Mouse (Mus musculus): ENCODE measurements around the gene Hist1h2ap.
A peak's percentile ranks its signal among the peaks of the same experiment; 100 is the strongest.
"Not testable (repeated sequence)": the region's sequence is repeated elsewhere in the genome, so short reads cannot be mapped to it uniquely, and the experiment has no call there.

Hist1h2ap gene

DNA sequence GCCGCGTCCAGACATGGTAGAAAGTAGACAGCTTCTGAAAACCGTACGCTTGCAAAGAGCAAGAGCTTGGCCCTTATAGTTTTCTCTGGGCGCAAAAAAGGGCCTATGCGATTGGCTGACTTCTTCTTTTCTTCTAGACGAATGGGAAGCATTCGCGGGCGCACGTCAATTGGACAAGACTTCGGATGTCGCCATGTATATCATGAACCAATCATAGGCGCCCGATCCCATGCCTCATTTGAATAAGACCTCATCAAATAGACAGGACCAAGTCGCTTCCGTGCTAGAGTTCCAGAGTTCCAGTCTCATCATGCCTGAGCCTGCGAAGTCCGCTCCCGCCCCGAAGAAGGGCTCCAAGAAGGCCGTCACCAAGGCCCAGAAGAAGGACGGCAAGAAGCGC, at the start of gene Hist1h2ap, which contains the start of gene Hist1h2br:
Hist1h2ap (minus strand) TSS at position 47 of the 400 bp plus-strand sequence.
Hist1h2br (plus strand) TSS at position 283 of the 400 bp plus-strand sequence.
- not testable (repeated sequence) for DNase-seq

DNA sequence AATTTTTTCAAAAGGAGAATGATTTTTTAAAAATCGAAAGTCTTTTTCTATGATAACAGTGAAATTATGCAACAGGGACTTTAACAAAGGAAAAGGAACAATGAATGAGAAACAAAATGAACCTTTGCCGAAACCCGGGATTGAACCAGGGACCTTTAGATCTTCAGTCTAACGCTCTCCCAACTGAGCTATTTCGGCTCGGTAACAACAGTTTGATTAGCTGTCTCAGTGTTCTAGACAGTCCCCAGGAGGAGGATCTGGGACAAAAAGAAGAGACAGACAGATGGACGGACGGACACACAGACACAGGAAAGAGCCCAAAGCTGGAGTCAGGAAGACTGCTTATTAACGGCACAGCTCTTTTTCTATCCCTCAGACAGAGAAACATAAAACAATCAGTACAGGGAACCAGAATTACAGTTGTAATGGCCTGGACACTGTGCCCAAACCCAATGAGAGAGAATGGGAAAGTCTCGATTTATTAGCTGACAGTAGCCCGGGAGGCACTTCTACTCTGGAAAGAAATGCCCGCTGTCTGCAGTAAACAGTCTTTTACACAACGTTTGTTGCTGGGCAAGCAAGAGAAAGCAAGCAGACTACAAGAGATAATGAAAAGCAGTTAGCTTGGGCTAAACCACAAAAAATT, 49.6 kb upstream of the Hist1h2ap start:
- DNase-seq: peak; percentile 38

GRCm38 (mm10) chr13:21881878-21882669, 48.8 kb upstream of the Hist1h2ap start:
- DNase-seq: peak; percentile 21

DNA sequence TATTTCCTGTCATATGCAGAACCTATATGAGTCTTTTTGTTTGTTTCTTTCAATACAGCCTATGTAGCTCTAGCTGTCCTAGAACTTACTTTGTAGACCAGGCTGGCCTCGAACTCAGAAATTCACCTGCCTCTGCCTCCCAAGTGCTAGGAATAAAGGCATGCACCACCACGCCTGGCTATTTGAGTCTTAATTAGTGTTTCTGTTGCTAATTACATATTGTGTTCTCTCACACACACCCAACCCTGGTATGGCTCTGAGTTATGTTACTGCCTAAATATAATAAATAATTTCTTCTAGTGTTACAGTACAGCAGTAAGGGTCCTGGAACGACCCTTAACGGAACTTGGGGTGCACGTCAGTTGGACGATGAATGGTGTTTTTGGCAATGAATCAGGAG, 47.4 kb upstream of the Hist1h2ap start:
- DNase-seq: no peak

GRCm38 (mm10) chr13:21865503-21865902, 32.2 kb upstream of the Hist1h2ap start:
- DNase-seq: not testable (repeated sequence)

- no peak for DNase-seq
Measured at GRCm38 (mm10) chr13:21861608-21862007, 28.3 kb upstream of the Hist1h2ap start.

DNA sequence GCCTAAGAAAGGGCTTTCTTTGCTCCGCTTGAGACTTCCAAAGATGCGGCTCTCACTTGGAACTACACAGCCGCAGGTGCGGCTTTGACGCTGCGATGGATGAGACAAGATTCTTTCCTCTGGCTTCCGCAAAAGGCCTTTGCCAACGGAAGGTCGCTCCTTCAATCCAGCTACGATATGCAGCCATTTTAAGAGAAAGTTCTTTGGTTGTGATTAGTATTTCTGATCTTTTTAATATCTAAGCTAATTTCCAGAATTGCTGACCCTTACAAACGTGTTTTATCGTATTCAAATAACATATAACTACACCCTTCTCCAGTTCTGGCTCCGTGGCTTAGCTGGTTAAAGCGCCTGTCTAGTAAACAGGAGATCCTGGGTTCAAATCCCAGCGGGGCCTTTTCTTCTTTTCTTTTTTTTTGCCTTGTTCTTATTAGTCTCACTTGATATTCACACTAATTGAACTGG, 22.4 kb upstream of the Hist1h2ap start:
- peak; percentile 48 for DNase-seq

DNA sequence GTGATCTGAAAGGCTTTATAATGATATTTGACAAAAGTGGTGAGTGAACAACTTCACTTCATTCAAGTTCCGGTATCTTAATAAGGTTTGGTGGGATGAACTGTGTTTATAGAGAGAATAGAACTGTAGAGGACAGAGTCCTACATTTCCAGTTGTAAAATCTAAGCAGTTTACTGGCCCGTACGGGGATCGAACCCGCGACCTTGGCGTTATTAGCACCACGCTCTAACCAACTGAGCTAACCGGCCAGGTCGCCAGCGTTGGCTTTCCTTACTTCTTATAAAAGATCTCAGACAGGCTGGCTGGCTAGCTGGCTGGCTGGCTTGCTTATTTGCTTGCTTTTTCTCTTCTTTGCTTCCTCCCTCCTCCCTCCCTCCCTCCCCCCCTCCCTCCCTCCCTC, 21.8 kb upstream of the Hist1h2ap start:
- DNase-seq: peak; percentile 75

DNA sequence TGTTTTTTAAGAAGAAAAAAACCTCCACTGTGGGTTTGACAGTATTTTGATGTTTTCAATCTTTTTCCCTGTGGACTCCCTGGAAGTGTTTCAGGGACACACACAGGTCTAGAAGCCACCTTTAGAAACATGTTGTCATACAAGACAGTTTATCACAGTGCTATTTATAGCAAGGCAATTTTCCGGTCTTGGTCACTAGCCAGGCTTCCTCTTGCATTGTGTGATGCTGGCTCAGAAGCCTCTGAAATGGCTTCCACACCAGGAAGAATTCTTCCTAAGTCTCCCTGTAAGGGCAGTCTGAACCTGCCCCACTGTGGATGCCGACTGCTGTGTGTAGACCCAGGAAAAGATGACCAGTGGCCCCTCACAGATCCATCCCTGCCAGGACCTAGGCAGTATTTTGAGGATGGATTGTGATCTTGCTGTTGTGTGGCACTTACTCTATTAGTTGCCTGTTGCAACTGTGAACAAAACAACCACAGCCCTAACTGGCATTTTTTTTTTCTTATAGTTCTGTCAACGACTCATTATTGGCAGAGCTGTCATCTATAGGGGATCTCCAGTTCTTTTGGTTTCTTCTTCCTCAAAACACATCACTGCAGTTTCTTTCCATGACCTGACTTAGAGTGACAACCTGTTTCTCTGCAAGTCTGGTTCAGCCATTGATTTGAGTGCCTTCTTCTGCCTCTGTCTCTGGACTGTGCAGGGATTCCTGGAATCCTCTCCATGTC, 19.1 kb upstream of the Hist1h2ap start:
- peak; percentile 5 for DNase-seq

DNA sequence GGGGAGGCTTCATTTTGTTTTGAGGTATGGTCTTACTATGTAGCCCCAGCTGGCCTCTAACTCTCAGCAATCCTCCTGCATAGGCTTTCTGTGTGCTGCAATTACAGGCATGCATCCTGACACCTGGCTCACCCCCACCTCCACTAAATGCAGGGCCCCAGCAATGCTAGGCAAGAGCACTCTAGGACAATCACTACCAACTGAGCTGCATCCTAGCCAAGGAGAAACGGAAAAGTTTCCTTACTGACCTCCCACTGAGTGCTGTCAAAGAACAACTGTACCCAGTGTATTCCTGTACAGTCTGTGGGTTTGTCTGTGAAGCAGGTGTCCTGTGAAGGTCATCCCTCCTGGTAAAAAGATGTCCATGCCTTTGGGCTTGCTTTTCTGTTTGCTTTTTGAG, 17.4 kb upstream of the Hist1h2ap start:
- DNase-seq: not testable (repeated sequence)

- DNase-seq: no peak
Measured at GRCm38 (mm10) chr13:21847883-21848282, 14.6 kb upstream of the Hist1h2ap start.

DNA sequence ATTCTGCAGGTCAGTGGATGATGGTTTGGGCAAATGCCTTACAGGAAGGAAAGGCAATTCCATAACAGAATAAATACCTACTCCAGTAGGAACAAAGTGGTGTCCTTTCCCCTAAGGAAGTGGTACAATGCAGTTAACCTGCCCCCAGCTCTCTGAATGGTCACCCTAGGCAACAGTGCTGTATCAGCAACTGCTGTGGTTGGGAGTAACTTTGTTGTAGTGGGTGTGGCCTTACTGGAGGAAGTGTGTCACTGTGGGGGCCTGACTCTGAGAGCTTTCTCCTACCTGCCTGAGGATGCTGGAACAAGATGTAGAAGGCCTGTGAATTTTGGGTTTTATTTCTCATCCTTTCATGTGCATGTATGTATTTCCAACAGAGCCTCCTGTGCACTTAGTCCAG, 13.0 kb upstream of the Hist1h2ap start:
- not testable (repeated sequence) for DNase-seq

DNA sequence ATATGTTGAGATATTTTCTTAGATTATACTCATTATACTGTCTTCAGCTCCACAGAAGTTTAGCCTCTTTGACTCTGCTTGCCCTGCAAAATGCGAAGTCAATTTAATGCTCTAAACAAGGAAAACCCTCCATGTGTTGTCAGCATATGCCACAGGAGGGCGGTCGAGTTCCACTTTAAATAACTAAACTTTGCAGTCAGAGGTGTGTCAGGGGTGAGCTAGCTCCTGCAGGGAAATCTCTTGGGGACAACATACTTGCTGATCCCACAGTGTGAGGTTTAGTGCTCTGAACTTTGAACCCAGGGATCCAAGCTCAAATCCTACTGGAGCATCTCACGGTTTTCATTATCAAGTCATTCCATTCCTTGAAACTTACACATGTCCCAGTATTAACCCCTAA, 7.2 kb upstream of the Hist1h2ap start:
- not testable (repeated sequence) for DNase-seq

- DNase-seq: peak; percentile 40
Measured at GRCm38 (mm10) chr13:21831418-21832394, 1.6 kb downstream of the Hist1h2ap start, which contains the start of gene Hist1h4n. Hist1h4n (minus strand) TSS chr13:21832196.

- DNase-seq: no peak
Measured at GRCm38 (mm10) chr13:21830344-21830743, 3.0 kb downstream of the Hist1h2ap start.

GRCm38 (mm10) chr13:21828511-21828910, 4.8 kb downstream of the Hist1h2ap start:
- DNase-seq: no peak

DNA sequence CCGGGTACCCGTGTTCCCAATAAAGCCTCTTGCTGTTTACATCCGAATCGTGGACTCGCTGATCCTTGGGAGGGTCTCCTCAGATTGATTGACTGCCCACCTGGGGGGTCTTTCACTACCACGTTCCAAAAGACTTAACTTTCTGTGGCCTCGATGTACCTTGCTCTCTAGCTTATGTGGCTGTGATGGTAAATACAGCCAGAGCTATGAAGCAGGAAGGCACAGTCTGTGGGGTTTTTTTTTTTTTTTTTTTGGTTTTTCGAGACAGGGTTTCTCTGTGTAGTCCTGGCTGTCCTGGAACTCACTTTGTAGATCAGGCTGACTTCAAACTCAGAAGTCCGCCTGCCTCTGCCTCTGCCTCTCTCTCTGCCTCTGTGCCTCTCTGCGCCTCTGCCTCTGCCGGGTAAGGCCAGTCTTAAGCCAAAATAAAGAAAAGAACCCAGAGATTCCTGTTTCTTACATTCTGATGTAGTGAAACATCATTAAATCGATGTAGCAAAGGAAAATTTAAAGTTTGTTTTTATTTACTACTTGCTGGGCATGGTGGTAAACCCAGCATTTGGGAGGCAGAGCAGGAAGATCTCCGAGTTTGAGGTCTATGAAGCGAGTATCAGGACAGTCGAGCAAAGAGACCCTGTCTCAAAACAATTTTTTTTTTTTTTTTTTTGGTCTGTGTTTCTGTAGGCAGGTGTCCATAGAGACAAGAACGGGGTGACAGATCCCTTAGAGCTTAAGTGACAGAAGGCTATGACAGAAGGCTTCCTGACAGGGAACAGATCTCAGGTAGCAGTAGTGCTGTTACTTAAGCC, 13.0 kb downstream of the Hist1h2ap start:
- not testable (repeated sequence) for DNase-seq

GRCm38 (mm10) chr13:21812092-21812491, 21.2 kb downstream of the Hist1h2ap start:
- not testable (repeated sequence) for DNase-seq

DNA sequence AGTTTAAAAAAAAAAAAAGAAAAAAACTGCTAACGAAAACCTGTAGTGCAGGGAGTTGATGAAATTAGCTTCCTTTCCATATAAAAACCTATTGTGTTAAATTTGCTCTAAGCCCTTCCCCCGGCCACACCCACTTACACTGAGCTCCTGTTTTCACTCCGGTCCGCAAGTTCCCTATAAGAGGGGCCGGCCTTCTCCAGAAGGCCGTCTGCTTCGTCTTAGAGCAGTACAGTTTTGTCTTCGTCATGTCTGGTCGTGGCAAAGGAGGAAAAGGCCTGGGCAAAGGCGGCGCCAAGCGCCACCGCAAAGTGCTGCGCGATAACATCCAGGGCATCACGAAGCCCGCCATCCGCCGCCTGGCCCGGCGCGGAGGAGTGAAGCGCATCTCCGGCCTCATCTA, 21.8 kb downstream of the Hist1h2ap start, which contains the start of gene Hist1h4m:
Hist1h4m (plus strand) TSS at position 208 of the 400 bp plus-strand sequence.
- DNase-seq: peak; percentile 62

DNA sequence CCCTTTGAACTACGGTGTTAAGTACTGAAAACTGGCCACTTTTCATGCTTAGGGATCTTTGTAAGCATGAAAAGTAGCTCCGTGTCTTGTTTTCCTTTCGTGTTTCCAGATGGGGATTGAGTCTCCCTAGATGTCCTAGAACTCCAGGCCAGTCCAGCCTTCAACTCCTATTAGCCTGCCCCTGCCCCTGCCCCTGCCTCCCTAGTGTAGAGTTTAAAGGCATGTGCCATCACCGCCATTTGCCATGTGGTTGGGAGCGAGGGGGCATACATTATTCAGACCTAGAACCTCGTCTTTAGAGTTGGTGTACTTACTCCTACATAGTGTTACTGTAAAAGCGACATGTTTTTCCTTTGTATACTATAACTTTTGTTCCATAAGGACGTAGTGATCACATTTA, 22.2 kb downstream of the Hist1h2ap start:
- not testable (repeated sequence) for DNase-seq

DNA sequence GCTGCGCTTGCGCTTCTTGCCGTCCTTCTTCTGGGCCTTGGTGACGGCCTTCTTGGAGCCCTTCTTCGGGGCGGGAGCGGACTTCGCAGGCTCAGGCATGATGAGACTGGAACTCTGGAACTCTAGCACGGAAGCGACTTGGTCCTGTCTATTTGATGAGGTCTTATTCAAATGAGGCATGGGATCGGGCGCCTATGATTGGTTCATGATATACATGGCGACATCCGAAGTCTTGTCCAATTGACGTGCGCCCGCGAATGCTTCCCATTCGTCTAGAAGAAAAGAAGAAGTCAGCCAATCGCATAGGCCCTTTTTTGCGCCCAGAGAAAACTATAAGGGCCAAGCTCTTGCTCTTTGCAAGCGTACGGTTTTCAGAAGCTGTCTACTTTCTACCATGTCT, 23.2 kb downstream of the Hist1h2ap start, which contains the start of the genes Hist1h2bq and Hist1h2ao:
Hist1h2bq (minus strand) TSS at position 125 of the 400 bp plus-strand sequence.
Hist1h2ao (plus strand) TSS at position 393 of the 400 bp plus-strand sequence.
- not testable (repeated sequence) for DNase-seq

All from lung, postnatal 36 days (tissue).